Mouse (Mus musculus) CD4-positive, CD25-positive, alpha-beta regulatory T cell, adult 2 months (primary cell): ENCODE results near the gene Zbtb1.
"Not testable (repeated sequence)": the region's sequence is repeated elsewhere in the genome, so short reads cannot be mapped to it uniquely, and the experiment has no call there.

Experiments
- DNase-seq: peaks from one replicate; pipeline ENCODE4 v3.0.0-alpha.2; 2012; ENCODE audit warnings: low read depth, low spot score

Zbtb1 gene

GRCm38 (mm10) chr12:76404836-76405182, 34.7 kb downstream of the Zbtb1 start:
- peak; percentile 35 for DNase-seq

DNA sequence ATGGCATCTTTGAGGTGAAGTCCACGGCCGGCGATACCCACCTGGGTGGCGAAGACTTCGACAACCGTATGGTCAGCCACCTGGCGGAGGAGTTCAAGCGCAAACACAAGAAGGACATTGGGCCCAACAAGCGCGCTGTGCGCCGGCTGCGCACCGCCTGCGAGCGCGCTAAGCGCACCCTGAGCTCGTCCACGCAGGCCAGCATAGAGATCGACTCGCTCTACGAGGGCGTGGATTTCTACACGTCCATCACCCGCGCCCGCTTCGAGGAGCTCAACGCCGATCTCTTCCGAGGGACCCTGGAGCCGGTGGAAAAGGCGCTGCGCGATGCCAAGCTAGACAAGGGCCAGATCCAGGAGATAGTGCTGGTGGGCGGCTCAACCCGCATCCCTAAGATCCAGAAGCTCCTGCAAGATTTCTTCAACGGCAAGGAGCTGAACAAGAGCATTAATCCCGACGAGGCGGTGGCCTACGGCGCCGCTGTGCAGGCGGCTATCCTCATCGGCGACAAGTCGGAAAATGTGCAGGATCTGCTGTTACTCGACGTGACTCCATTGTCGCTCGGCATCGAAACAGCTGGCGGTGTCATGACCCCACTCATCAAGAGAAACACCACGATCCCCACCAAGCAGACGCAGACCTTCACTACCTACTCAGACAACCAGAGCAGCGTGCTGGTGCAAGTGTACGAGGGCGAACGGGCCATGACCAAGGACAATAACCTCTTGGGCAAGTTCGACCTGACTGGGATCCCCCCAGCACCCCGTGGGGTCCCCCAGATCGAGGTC, 35.3 kb downstream of the Zbtb1 start:
- DNase-seq, result peak; percentile 56

DNA sequence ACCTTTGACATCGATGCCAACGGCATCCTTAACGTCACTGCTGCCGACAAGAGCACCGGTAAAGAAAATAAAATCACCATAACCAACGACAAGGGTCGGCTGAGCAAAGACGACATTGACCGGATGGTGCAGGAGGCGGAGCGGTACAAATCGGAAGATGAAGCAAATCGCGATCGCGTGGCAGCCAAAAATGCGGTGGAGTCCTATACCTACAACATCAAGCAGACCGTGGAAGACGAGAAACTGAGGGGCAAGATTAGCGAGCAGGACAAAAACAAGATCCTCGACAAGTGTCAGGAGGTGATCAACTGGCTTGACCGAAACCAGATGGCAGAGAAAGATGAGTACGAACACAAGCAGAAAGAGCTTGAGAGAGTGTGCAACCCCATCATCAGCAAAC, 35.9 kb downstream of the Zbtb1 start:
- DNase-seq, result peak; percentile 54

DNA sequence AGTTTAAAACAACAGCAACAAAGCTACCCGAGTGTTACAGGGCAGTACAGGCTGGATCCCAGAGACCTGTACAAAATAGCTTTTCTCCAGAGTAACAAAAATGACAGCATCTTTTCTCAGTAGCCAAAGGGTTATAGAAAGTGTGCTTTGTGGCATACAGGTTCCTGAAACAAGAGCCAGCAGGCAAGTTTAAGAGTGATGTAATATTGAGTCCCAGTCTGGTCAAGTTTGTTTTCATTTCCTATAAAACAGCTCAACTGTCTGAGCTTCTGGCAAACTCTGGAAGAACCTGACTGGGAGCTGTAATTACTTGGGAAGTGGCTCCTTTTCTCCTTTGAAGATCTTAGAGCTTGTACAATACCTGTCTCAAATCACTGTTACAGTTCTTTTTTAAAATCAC, 37.1 kb downstream of the Zbtb1 start:
- no peak for DNase-seq

DNA sequence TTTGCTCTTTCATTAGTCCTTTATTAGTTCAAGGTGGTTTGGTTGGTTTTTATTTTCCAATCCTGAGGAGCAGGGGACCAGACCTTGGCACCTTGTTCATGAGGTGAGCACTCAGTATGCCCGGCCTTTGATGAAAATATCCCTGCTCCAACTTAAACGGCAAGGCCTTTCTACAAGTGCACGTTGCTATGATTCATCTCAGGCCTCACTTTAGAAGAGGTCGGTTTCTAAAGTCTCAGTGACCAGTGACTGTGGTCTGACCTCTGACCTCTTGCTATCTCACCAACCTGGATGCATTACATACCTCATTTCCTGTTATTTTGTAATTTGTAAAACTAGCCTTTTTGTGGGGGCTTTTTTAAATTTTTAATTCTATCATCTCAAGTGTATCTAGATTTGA, 39.1 kb downstream of the Zbtb1 start:
- no peak for DNase-seq

DNA sequence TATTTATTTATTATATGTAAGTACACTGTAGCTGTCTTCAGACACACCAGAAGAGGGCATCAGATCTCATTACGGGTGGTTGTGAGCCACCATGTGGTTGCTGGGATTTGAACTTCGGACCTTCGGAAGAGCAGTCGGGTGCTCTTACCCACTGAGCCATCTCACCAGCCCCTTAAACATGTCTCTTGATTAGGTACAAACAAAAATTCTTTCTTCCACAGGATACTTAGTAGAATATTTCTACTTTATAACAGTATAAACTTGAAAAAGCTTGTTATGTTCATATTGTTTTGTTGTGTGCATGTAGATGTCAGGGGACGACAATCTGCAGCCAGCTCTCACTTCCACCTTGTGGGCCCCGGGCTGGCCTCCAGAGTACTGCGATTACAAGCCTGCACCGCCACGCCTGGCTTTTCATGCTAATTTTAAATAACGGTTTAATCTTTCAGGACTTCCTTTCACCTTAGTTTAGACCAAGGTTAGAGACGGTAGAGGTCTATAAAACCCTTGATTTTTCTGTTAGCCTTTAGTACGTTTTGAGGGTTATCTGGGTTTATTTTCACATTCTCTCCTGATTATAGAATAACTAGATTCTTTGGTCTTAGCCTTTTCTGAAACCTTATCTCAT, 45.4 kb downstream of the Zbtb1 start:
- no peak for DNase-seq

- no peak for DNase-seq
These were observed 47.4 kb downstream of the Zbtb1 start, which contains the start of gene Ppp1r36 for GRCm38 (mm10) chr12:76417433-76417854. Gene Ppp1r36, plus strand, starts transcription at chr12:76417538.

GRCm38 (mm10) chr12:76418346-76418745, 48.3 kb downstream of the Zbtb1 start:
- no peak for DNase-seq

- no peak for DNase-seq
These were observed 55.2 kb downstream of the Zbtb1 start for GRCm38 (mm10) chr12:76425256-76425655.

- no peak for DNase-seq
These were observed 57.5 kb downstream of the Zbtb1 start for GRCm38 (mm10) chr12:76427546-76427945.

DNA sequence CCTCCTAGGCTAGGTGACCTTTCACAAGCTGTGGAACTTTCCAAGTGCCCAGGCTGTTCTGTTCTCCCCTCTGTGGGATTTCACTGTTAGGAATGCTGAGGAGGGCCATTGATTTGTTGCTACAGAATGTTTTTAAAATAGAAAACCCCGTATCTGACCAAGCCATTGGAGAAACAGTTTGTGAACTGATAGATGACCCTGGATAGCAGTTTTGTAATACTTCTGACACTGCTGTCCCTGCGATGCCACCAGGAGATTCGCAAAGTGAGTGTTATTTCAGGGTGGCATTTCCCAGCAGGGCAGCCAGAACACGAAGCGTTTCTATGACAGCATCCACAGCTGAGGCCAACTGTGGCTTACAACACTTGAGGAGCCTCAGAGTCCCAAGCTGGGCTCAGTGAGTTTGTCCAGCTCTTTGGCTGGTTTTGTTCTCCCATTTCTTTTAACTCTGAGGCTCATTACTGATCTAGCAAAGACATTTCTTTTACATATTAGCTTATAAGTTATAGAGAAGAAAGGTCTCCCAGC, 60.9 kb downstream of the Zbtb1 start:
- no peak for DNase-seq

DNA sequence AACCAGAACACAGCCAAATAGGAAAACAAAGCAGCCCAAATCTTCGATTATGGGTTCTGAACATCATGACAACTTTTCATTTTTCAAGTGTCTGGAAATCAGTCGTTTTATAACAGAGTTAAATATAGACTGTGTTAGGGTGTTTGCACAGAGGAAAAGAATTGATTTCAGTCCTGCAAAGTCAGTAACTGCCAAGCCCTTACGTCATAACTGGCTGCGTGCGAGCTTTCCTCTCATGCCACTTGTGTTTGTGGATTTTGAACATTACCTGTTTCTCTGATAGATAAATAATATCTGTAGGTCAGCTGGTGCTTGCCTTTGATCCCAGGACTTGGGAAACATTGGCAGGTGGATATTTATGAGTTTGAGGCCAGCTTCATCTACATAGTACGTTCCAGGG, 61.4 kb downstream of the Zbtb1 start:
- DNase-seq, result no peak

GRCm38 (mm10) chr12:76434111-76434510, 64.0 kb downstream of the Zbtb1 start:
- DNase-seq, result no peak

GRCm38 (mm10) chr12:76435084-76435483, 65.0 kb downstream of the Zbtb1 start:
- DNase-seq, result no peak

DNA sequence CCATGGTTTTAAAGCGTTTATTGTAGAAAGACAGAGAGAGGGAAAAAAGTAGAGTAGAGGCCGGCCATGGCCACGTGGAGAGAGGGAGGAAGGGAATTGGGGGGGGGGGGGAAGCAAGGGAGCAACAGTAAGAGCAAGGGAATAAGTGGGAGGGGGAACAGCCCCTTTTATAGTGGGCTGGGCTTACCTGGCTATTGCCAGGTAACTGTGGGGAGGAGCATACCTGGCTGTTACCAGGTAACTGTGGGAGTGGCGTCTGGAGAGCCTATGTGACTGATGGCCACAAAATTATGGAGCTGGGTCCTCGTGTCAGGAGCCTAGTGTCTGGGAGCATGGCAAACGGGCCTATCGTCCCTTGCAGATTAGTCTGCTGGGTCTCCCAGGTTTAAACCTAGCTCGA, 65.5 kb downstream of the Zbtb1 start:
- no peak for DNase-seq

- DNase-seq, result not testable (repeated sequence)
These were observed 73.4 kb downstream of the Zbtb1 start for GRCm38 (mm10) chr12:76443488-76443887.

- peak; percentile 25 for DNase-seq
These were observed 74.3 kb downstream of the Zbtb1 start for GRCm38 (mm10) chr12:76444359-76444772.

DNA sequence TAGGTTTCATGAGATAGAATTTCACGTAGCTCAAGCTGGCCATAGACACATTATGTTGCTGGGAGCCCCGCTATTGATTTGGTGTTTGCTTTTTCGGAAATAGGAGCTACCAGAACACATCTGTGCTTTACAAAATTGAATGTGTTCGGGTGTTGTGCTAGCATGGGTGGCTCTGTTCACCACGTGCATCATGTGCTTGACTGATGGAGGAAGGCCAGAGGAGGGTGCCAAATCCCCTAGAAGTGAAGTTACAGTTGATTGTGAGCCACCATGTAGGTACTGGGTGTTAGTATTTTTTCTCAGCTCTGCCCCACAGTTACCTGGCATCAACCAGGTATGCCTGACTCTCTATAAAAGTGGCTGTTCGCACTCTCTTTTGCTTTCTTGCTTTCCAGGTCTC, 74.8 kb downstream of the Zbtb1 start:
- no peak for DNase-seq

GRCm38 (mm10) chr12:76446201-76446600, 76.1 kb downstream of the Zbtb1 start:
- DNase-seq, result no peak
